Mouse (Mus musculus) hindlimb bud, embryonic 11.5 days (tissue): ENCODE data around the gene Prox1.

Source experiments
- DNase-seq: peaks from one replicate; pipeline ENCODE4 v3.0.0-alpha.2; 2012; ENCODE audit warnings: low read depth, low spot score; ENCODE audit errors: extremely low spot score

Prox1 gene

DNA sequence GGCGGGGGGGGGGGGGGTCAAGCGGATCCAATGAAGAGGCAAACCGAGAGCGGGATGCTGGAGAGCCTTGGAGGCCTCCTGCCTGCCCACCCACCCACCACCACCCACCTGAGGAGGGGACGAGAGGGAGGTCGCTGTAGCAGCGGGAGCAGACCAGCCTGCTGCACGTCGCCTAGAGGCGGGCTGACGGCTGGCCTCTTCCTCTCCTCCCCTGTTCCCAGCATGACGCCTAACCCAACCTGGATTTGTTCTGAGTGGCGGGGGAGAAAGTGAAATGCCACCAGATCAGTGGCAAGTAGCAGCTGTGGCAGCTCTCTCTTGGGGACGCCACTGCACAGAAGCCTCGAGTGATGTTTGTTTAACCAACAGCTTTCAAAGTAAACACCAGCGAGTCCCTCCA, 3.1 kb upstream of the Prox1 start:
- no peak for DNase-seq

DNA sequence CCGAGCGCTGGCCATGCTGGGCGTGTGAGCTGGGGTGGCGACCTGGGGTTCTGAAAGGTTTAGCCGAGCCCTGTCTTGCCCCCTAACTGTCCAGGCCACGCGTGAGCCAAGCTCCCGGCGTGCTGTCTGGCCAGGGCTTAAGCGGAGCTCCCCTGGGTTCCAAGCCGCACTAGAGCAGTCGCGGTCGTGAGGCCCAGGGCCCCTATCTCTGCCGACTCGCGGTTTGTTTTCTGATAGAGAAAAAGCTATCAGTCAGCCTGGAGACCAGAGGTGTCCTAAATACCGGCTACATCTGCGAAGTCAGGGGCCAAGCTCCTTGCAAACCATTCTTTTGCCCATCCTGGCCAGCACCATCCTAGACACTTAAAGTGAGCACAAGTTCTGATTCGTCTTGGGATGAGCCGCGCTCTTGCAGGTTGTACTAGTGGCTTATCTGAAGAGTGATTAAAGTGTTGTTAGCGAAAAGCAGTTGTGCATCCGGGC, 2.5 kb upstream of the Prox1 start:
- no peak for DNase-seq

DNA sequence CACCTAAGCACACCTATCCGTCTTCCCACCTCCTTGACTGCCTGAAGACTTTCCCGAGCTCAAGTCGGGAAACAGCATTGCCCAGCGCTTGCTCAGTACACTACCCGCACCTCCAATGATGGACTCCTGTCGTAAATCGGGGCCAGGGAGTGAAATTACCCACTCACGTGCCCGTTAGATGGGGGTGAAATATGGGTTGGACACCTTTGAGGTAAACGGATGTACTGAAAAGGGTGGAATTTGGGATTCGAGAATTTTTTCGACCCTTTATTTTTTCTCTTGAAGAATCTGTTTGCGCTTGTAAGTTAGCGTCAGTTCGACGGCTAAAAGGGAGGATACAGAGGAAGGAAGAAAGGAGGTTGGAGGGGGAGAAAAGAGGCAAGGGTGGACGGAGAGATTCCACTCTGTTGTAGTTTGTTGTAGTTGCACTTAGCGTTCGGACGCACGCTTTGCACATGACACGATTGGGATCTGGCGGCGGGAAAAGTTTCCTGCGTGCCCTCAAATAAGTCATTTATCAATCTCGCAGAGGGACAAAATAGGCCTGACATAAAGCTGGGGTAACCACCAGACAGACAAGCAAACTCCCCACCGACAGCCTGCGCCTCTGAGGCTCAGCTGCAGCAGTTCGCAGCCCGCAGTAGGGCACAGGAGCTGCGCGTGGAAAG, 1.9 kb upstream of the Prox1 start:
- DNase-seq, result no peak

DNA sequence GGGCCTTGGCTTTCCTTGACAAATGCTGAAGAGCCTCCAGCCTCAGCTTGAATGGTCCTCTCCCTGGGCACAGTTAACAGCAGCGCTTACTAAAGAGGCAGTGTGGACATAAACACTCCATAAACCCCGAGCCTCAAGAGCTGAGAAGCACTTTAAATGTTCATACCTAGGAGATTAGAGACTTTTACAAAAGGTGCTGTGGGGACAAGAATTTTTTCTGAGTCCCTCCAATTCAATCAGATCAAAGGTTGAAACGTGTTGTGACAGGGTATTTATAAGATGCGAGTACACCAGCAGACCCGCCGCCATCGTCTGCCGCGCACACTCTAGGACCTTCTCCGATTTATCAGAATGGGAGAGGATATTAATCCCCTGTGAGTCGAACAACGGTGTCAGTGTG, 1.2 kb upstream of the Prox1 start:
- no peak for DNase-seq

DNA sequence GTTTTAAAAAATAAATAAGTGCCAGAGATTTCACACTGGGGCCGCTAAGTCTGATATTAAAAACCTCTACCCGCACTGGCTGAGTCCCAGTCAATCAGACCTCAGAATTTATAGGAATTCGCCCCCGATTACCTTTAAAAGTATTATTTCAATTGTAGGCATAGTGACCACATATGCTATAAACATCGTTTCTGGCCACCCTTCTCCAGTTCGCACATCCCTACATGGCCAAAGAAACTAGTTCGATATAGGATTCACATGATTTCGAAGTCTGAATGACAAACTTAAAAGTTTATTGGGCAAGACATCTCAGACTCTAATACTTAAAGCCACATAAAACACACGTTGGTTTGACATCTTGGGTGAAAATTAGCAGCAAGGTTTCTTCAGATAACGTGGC, 827 bp upstream of the Prox1 start:
- DNase-seq, result no peak

DNA sequence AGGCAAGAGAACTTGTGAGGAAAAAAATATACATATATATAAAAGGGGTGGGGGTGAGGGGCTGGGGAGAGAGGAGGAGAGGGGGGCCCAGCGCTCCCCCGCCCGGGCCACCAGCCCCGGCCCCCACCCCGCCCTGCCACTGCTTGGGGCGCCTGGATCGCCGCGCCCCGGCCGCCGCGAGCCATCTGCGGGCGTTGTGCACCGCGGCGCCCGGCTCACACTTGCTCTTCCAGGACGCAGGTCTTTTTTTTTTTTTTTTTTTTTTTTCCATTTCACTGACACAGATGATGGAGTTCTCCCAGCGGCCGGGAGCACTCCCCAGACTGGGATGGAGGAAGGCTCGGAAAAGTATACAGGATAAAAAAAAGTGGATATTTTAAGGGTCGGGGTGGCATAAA, 304 bp upstream of the Prox1 start:
- no peak for DNase-seq

DNA sequence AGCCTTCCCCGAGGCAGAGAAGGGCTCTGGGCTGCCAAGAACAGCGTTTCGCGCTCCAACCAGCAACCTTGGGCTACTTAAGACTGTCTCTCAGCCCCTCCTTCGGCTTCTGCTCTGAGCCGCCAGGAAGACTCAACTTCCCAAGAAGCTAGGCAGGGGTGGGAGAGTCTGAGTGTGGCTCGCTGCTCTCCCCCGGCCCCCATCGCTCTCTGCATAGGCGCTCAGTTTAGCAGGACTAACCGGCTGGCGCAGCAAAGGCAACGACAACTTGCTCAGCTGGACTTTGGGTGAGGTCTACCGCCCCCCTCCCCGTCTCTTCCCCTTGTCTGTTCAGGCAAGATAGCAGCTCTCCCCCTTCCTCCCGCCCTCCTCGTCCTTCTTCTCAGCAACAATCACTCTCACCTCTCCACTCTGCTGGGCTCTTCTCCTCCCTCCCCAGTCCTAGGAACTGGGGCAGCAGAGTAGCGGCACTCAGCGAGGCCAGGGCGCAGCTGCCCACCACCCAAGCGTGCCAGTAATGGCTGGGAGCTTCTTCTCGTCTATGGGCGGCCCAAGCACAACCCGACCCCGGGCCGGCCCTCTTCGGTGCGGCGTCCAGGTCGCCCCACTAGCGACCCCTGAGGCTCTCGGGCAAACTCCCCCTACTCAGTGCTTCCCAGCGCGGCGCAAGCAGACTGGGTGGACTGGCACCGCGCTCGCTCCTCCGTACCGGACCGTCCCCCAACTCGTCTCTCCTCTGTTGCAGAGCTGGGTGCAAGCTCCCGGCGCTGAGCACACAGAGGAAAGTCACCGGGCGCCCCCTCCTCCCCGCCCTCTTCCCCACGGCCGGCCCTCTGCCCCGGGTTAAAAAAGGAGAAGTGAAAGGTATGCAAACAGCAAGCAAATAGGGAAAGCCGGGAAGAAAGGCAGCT, 1.5 kb downstream of the Prox1 start:
- no peak for DNase-seq

DNA sequence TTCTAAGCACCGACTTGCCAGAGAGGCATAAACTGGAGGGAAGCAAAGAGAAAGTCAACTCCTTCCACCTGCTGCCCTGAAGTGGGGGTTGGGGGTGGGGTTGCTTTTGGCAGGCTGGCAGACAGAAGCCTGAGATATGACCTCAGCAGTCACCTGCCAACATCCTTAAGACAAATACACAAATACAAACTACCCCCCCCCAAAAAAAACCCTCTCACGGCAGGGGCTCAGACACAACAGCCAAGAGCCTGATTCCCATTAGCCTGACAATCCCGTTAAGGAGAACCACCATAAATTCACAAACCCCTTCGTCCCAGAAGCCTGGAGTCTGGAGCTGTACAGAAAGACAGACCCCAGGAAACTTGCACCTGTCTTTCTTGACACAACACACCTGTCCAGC, 2.4 kb downstream of the Prox1 start:
- DNase-seq, result no peak

DNA sequence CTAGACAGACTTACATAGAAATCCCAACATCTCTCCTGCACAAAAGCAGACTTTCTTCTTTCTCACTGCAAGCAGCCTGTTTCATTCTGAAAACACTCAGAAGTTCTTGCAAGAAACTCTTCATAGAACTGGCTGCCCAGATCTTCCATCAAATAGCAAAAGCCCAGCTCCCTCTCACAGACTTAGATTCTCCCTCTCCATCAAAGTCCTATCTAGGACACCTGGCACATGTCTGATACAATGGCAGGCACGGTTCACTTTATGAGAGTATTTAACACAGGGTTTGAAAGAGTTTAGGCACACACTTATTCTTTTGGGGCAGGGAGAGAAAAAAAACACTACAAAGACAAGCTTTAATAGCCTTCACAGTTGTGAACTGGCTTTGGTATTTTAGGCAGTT, 2.9 kb downstream of the Prox1 start:
- no peak for DNase-seq

DNA sequence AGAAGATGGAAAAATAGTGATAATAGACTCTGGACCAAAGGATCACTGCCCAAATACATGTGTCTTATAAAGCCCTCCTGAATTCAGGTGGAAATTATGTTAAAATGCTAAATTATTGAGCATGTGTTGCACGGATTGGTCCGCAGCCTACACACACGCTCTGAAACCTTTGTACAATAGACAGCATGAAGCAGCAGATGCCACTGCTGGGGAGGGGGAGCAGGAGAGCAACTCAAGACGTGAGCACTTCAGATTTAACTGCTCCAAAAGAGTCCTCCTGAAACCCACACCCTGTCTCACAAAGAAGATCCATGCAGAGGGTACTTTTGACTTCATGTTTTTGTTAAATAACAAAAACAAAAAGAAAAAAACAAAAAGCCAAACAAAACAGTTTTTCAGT, 5.0 kb downstream of the Prox1 start:
- DNase-seq, result no peak

DNA sequence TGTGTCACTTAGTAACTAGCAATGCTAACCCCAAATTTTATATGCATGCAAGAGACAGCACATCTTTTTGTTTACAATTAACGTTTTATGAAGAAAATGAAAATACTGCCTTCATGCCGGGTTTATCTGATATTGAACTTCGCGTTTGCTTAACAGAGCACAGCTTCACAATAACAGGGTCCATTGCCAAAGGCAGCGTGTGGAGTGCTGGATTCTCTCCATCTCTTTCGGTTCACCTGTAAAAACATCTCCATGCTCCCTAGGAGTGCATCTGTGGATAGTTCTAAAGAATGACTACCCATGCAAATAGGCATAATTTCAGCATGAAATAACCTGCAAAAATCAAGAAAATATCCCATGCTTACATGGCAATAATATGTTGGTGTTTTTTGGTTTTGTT, 7.0 kb downstream of the Prox1 start:
- no peak for DNase-seq

DNA sequence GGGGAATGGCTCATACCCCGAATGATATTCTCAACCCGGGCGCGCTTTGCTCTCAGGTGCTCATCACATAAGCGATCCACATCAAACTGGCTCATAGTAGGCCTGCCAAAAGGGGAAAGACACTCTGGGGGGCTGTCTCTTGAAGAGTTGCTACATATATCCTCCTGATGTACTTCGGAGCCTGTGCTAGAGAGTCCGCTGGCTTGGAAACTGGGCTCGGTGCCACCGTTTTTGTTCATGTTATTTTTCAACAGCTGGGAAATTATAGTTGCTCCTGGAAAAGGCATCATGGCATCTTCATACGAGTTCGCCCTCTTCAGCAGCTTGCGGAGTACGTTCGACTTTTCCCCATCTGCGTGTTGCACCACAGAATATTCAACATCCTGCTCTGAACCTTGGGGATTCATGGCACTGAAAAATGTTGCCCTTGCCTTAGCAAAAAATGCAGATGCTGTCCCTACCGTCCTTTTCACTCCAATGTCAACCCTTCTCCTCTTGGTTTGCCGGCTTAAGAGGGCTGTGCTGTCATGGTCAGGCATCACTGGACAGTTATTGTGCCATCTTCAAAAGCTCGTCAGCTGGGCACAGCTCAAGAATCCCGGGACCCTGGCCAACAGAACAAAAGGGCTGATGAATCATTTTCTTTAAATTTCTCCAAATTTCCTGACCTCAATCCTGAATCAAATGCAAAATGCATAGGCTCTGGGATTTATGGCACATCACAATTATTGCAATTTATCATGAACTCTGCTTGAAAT, 8.6 kb downstream of the Prox1 start:
- DNase-seq, result no peak

DNA sequence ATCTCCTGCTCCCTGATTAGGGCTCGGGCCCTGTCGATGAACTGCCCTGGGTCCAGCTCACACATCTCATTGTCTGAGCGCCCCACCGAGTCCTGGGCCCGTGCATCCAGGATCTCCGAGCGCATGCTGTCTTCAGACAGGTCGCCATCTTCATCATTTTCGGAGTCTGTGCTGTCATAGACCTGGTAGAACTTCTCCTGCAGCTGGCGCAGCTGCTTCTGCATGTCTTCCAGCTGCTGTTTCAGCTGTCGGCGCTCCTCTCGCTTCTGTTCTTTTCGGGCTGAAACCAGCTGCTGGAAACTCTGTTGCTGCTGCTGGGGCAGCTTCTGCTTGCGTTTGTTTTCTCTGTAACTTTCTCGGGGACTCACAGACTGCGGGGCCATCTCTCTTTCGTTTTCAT, 9.2 kb downstream of the Prox1 start:
- no peak for DNase-seq

DNA sequence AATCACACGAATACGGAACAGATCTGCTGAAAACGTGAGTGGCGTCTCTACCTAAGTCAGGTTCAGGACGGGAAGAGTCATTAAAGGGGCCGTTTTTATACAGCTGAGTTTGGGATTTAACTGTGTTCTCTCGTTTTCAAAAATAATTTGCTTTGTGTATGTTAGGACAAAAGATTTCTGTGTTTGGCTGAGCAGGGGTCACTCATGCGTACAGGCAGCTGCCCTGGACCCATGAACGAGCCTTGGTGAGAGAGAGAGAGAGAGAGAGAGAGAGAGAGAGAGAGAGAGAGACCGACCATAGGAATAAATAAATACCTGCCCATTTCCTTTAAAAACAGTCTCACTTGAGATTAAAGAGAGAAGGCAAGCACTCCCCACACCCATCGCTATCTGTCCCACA, 11.1 kb downstream of the Prox1 start:
- no peak for DNase-seq

DNA sequence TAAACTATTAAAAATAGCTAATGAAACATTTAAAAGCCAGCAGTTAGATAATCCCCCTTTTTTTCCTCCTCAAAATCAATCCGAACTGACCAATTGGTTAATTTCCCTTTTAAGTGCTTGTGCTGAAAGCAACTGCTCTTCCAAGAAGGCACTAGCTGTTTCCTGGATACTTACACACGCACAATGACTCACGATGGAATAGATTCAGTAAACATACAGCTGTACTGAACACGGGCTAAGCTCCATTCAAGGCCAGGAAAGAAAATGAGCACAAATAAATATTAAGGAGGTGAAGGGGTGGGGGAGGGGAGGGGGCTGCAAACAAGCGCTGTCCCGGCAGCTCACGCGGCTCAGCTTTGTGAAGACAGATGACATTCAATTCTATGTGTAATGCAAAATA, 14.8 kb downstream of the Prox1 start:
- no peak for DNase-seq

DNA sequence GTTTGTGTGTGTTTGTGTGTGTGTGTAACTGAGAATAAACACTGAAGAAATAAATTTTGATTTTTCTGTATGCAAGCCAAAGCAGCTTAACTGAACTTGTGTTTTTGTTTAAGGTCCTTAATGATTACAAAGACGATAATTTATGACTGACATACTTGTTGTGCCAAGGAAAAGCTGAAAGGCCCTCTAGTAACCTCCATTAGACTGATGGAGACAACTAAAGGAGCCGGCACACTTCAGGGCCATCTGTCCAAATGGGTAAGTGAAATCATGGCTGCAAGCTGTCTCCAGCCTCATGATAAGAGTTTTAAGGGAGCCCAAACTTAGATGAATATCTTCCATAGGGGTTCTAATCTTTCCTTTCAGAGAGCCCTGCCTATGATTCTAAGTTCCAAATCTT, 15.5 kb downstream of the Prox1 start:
- no peak for DNase-seq

DNA sequence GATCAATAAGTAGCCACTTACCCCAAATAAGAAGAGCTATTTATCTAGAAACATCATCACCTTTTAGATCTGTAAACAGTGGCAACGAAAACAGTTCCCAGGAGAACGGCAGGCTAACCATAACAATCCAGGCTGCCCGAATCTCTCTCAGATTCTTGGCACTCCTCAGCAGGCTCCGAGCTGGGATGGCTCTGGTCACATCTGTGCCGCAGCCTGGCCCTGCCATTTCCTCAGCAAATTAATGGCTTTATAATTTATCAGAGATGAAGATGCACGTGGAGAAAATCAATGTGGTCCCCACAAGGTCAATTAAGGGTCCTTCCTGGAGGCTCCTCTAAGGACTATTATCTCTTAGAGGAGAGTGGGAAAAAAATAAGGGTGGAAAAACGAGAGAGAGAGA, 16.2 kb downstream of the Prox1 start:
- no peak for DNase-seq

DNA sequence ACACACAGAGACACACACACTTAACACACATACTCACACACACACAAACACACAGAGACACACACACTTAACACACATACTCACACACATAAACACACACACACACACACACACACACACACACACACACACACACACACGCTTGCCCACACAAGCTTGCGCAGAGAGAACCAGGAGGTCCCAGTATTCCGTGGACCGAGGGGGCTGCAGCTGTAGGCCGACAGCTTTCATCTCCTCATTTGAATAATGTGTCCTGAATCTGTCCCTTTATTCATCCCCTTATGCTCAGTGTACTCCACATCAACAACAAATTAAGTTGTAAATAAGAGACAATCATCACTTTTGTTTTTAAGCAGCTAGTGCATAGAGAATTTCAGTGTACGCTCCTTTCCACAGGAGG, 17.9 kb downstream of the Prox1 start:
- no peak for DNase-seq

DNA sequence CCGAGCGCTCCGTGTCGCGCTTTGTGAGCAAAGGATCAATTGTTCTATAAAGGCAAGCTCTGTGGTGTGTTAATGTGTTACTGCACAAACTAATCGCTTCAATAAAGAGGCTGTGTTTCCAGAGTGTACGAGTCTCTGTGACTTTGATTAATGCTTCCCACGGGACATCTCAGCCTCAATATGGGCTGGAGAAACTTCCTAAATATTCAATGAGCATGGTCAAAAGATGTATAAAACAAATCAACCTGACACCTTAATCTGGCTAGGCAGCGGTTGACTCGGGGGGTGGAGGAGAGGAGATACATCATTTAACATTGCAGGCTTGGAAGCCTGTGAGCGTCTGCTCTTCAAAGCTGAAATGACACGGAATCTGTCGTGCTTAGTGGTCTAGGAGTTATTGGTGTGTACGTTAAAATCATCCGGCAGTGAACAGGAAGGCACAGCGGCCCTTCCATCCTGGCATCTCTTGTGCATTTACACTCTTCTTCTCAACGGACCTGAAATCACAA, 21.2 kb downstream of the Prox1 start:
- DNase-seq, result no peak

DNA sequence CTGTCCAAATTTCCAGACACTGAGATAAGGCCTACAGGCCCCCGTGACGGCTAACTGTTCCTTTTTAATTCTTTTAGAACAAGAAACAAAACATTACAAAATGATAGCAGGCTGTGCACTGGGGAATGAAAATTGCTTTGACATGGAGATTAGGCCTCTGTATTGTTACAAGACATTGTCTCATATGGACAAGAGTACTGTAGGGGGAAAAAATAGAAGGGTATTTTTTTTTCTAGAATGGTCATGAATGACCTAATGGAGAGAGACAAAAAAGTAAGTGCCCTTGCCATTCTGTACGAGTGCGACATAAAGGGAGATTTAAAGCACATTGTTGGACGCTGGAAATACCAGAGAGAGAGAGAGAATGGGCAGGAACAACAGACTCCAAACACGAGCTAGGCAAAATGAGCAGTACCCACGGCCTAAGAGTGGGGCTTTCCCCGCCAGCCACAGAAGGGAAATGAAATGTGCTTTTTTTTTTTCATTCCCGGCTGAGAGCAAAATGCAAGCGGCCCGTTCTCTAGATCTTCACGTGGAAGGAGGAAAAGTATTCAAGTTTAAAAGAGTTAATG, 21.8 kb downstream of the Prox1 start:
- no peak for DNase-seq

DNA sequence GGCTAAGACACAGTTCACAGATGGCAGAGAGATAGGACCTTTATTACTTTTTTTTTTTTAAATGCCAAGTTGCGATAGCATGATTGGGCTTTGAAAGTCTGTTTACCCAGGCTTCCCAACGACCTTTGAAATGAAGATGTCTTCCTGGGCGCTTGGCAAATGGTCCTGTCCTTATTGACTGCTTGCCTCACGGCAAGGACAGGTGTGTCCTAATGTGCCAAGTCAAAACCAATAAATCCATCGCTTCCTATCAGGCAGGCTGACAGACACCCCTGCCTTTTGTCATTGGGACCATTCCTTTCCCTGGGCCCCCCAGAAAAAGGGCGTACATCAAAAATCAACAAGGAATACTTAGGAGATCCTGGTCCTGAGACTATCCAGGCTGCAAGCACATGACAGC, 22.7 kb downstream of the Prox1 start:
- DNase-seq, result no peak
